Mouse (Mus musculus) CD8-positive naive resting alpha-beta T cell, adult 2 months (primary cell): ENCODE data around the gene Ctns.

Source experiments
- DNase-seq, 2 experiments: peaks; one replicate each; pipeline ENCODE4 v3.0.0; 2022; ENCODE audit warnings: low read depth in 2 of 2, low spot score in 2 of 2

The Ctns gene

GRCm38 (mm10) chr11:73198603-73199229 is at the start of gene Ctns:
TSS of gene Ctns (minus strand) at chr11:73199042.
- peak in 1 of 2 experiments; percentile 73 for DNase-seq

GRCm38 (mm10) chr11:73242777-73243176 is 43.9 kb upstream of the Ctns start:
- no peak for DNase-seq

GRCm38 (mm10) chr11:73242199-73242598 is 43.4 kb upstream of the Ctns start:
- DNase-seq: no peak

GRCm38 (mm10) chr11:73236731-73237130 is 37.9 kb upstream of the Ctns start:
- DNase-seq: no peak

GRCm38 (mm10) chr11:73235990-73236701 is 37.3 kb upstream of the Ctns start:
- DNase-seq: no peak

GRCm38 (mm10) chr11:73233992-73234391 is 35.1 kb upstream of the Ctns start, which contains the start of gene Trpv1:
TSS of gene Trpv1 (plus strand) at chr11:73234292.
- no peak for DNase-seq

- no peak for DNase-seq
These were observed 33.7 kb upstream of the Ctns start for GRCm38 (mm10) chr11:73232513-73232912.

GRCm38 (mm10) chr11:73230081-73230480 is 31.2 kb upstream of the Ctns start:
- DNase-seq: no peak

GRCm38 (mm10) chr11:73228881-73229280 is 30.0 kb upstream of the Ctns start:
- no peak for DNase-seq

GRCm38 (mm10) chr11:73225856-73226255 is 27.0 kb upstream of the Ctns start:
- DNase-seq: no peak

GRCm38 (mm10) chr11:73223966-73224365 is 25.1 kb upstream of the Ctns start:
- no peak for DNase-seq

- DNase-seq: no peak
These were observed 24.0 kb upstream of the Ctns start for GRCm38 (mm10) chr11:73222846-73223245.

- no peak for DNase-seq
These were observed 21.8 kb upstream of the Ctns start for GRCm38 (mm10) chr11:73220651-73221050.

GRCm38 (mm10) chr11:73219671-73220070 is 20.8 kb upstream of the Ctns start:
- no peak for DNase-seq

GRCm38 (mm10) chr11:73213956-73214355 is 15.1 kb upstream of the Ctns start:
- no peak for DNase-seq

- no peak for DNase-seq
These were observed 8.8 kb upstream of the Ctns start for GRCm38 (mm10) chr11:73207621-73208020.

- no peak for DNase-seq
These were observed 6.4 kb upstream of the Ctns start for GRCm38 (mm10) chr11:73205194-73205593.

- no peak for DNase-seq
These were observed 5.1 kb upstream of the Ctns start for GRCm38 (mm10) chr11:73203895-73204294.

- DNase-seq: no peak
These were observed 2.8 kb upstream of the Ctns start for GRCm38 (mm10) chr11:73201597-73201996.

GRCm38 (mm10) chr11:73201021-73201420 is 2.2 kb upstream of the Ctns start:
- DNase-seq: no peak

GRCm38 (mm10) chr11:73199879-73200278 is 1.0 kb upstream of the Ctns start:
- peak; percentile 41 to 44 for DNase-seq

GRCm38 (mm10) chr11:73199230-73199712 is 429 bp upstream of the Ctns start, which contains the start of gene Shpk:
TSS of gene Shpk (plus strand) at chr11:73199460.
- peak; percentile 88 to 95 for DNase-seq
